Mouse (Mus musculus): ENCODE measurements around the gene Zfp459. TPM values are rescaled to one million over a fixed set of nuclear protein-coding genes. Genes with fewer than 3 reads are reported as not detected.
"Not testable (repeated sequence)": the region's sequence is repeated elsewhere in the genome, so short reads cannot be mapped to it uniquely, and the experiment has no call there.

Zfp459 gene
- total and polyA plus RNA-seq, 3 experiments, result not detected

DNA sequence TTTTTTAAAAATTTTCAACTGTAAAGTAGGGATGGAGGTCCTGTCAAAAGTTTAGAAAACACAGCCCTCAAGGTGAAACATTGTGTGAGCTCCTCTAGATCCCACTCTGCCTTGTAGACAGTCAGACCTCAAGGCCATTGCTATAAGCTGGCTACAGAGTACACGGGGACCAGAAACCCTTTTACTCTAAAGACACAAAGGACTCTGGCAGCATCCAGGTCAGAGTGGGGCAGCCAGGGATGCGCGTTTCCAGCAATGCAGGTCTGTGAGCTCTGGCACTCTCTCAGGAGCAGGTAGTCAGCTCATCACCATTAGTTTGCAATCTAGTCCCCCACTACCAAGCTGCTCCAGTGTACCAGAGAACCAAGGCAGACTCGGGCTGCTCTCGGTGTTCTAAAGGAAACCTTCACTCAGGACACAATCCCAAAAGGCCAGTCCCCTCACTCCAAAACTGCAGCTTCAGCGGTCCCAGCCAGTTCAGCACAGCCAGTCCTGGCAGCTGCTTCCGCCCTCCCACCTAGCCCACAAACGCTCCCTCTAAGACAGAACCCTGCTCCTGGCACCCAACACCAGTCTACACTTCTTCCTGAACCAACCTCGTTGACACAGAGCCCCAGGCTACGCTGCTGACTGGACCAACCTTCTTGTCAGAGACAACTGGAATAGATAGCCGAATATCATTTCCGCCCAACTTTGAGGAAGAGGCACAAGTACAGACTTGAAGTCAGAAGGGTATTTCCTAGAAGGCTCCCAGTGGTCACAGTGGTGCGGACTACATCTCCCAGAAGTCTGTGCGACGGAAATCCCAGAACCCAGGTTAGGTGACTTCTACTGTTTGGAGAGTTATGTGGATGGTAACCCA, 45.9 kb downstream of the Zfp459 start, which contains the start of the genes Gm28041 and Zfp456:
Gene Gm28041 (minus strand): TSS at position 684 of the 862 bp plus-strand sequence.
Gene Zfp456 (minus strand): TSS at position 761 of the 862 bp plus-strand sequence.
- H3K27me3 ChIP-seq (ENCODE audit: control insufficient read depth in 1 of 2, insufficient read depth in 2 of 2, low read length in 2 of 2); H3K9me3 ChIP-seq (replicated peaks; ENCODE audit: insufficient read depth, low read length); H3K79me2 ChIP-seq (ENCODE audit: control insufficient read depth, insufficient read depth, low read length, poor library complexity); H3K4me1 ChIP-seq (ENCODE audit: control insufficient read depth in 1 of 2, insufficient read depth in 2 of 2, low read length in 2 of 2); H3K36me3 ChIP-seq (ENCODE audit: control insufficient read depth in 1 of 2, insufficient read depth in 2 of 2, low read length in 2 of 2): not testable (repeated sequence)
- peak; percentile 93 for DNase-seq (ENCODE audit: low read depth, low spot score)
- peak within 1 kb of the TSS; percentile 75 for H3K9ac ChIP-seq (ENCODE audit: control insufficient read depth, low read depth, low read length, poor library complexity, severe bottlenecking)
- peak; percentile 55 for TF ChIP-seq TCF12 (IDR thresholded peaks at IDR 0.05; ENCODE audit: low read depth, low read length)
- TF ChIP-seq GATA1 (IDR thresholded peaks at IDR 0.05; ENCODE audit: low read depth, low read length), result peak; percentile 64
- peak; percentile 72; the same call in 1 of the 2 replicates for TF ChIP-seq TBP (IDR thresholded peaks at IDR 0.05; ENCODE audit: low read depth, low read length)
- peak; percentile 58 for TF ChIP-seq NELFE (IDR thresholded peaks at IDR 0.05; ENCODE audit: low read depth, low read length)
- TF ChIP-seq ETS1 (IDR thresholded peaks at IDR 0.05; ENCODE audit: low read depth, low read length), result 0 out of 2 replicates have a peak, but pooled peaks have one; percentile 36
- TF ChIP-seq SIN3A (IDR thresholded peaks at IDR 0.05; ENCODE audit: low read length), result peak; percentile 87
- peak; percentile 62; the same call in 1 of the 2 replicates for TF ChIP-seq MXI1 (IDR thresholded peaks at IDR 0.05; ENCODE audit: low read depth, low read length)
- peak in 1 of 2 experiments; percentile 65; a peak in 2 of 4 replicates for TF ChIP-seq POLR2A (IDR thresholded peaks at IDR 0.05; ENCODE audit: control insufficient read depth in 1 of 2, insufficient read depth in 1 of 2, low read depth in 1 of 2, low read length in 2 of 2, poor library complexity in 1 of 2)
- TF ChIP-seq HCFC1 (IDR thresholded peaks at IDR 0.05; ENCODE audit: low read depth, low read length), result peak; percentile 93
- TF ChIP-seq KAT2A (conservative IDR thresholded peaks at IDR 0.05; ENCODE audit: low read depth, low read length), result peak; percentile 73
- TF ChIP-seq NRF1 (IDR thresholded peaks at IDR 0.05; ENCODE audit: insufficient read depth, low read depth, low read length, poor library complexity, severe bottlenecking), result 0 out of 2 replicates have a peak, but pooled peaks have one; percentile 17
- TF ChIP-seq EP300 (IDR thresholded peaks at IDR 0.05; ENCODE audit: low read depth in 1 of 2, low read length in 2 of 2), result 0 out of 4 replicates have a peak, but pooled peaks of 1 of the 2 experiments have one; percentile 35
- peak; percentile 89 for TF ChIP-seq ELF1 (IDR thresholded peaks at IDR 0.05; ENCODE audit: low read depth, low read length)
- TF ChIP-seq MYC (IDR thresholded peaks at IDR 0.05; ENCODE audit: low read depth, low read length), result 0 out of 2 replicates have a peak, but pooled peaks have one; percentile 25
- 0 out of 2 replicates have a peak, but pooled peaks have one; percentile 66 for TF ChIP-seq ZMIZ1 (IDR thresholded peaks at IDR 0.05; ENCODE audit: low read depth, low read length)
- peak within 1 kb of the TSS; percentile 45 to 86 for H3K4me3 ChIP-seq (ENCODE audit: control insufficient read depth in 1 of 2, insufficient read depth in 1 of 2, low read depth in 2 of 2, low read length in 2 of 2)
- peak within 1 kb of the TSS; percentile 73 for H3K27ac ChIP-seq (ENCODE audit: control insufficient read depth, low read depth, low read length)

DNA sequence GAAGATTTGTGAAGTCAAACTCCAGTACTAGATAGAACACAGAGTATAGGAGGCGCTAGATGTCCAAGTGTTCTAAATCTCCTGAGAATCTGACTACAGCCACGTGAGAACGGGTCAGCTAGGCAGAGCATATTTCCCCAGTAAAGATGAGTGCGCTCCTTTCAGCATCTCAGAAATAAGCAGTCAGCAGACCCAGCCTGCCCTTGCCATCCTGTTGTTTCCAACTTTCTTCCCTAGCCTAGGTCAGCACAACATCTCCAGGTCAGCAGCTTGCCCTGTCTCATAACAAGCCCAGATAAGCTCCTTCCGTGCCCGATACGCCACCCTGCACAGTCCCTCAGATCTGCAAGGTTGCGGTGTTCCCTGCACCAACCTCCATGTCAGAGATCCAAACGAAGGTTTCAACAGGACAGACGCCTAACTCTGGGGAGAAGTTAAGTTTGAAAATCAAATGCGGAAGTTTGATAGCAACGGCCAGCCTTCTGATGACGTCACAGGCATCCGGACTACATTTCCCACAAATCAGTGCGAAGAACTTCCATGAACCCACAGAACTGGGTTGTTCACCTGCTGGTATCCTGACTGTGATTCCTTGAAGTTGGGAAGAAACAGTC, 61.0 kb downstream of the Zfp459 start, which contains the start of the genes Gm28044 and Zfp953:
Gene Gm28044 (minus strand): TSS at position 406 of the 614 bp plus-strand sequence.
Gene Zfp953 (minus strand): TSS at position 475 of the 614 bp plus-strand sequence.
- no peaks in the 10 kb centered on the region for H3K79me2 ChIP-seq (ENCODE audit: control insufficient read depth, insufficient read depth, low read length, poor library complexity)
- peak; percentile 94 for DNase-seq (ENCODE audit: low read depth, low spot score)
- peaks cover 0 to 3% of the 10 kb centered on the region in 2 experiments; a peak in 2 of 4 replicates for H3K4me1 ChIP-seq (ENCODE audit: control insufficient read depth in 1 of 2, insufficient read depth in 2 of 2, low read length in 2 of 2)
- no peaks in the 10 kb centered on the region for H3K9me3 ChIP-seq (replicated peaks; ENCODE audit: insufficient read depth, low read length)
- peak within 1 kb of the TSS; percentile 72 for H3K9ac ChIP-seq (ENCODE audit: control insufficient read depth, low read depth, low read length, poor library complexity, severe bottlenecking)
- peak within 1 kb of the TSS; percentile 64 for H3K27ac ChIP-seq (ENCODE audit: control insufficient read depth, low read depth, low read length)
- H3K4me3 ChIP-seq (ENCODE audit: control insufficient read depth in 1 of 2, insufficient read depth in 1 of 2, low read depth in 2 of 2, low read length in 2 of 2), result peak within 1 kb of the TSS; percentile 78 to 82
- peaks cover 0 to 6% of the 10 kb centered on the region in 2 experiments; a peak in 2 of 4 replicates for H3K36me3 ChIP-seq (ENCODE audit: control insufficient read depth in 1 of 2, insufficient read depth in 2 of 2, low read length in 2 of 2)
- H3K27me3 ChIP-seq (ENCODE audit: control insufficient read depth in 1 of 2, insufficient read depth in 2 of 2, low read length in 2 of 2), result no peaks in the 10 kb centered on the region
- peak in 1 of 3 experiments; percentile 15; a peak in 1 of 6 replicates for TF ChIP-seq CTCF (IDR thresholded peaks at IDR 0.05 in 2 of 3, conservative IDR thresholded peaks at IDR 0.05 in 1 of 3; ENCODE audit: control insufficient read depth in 1 of 3, insufficient read depth in 1 of 3, low read depth in 2 of 3, low read length in 3 of 3, poor library complexity in 1 of 3, severe bottlenecking in 1 of 3)
- no peak for TF ChIP-seq GABPA (IDR thresholded peaks at IDR 0.05; ENCODE audit: low read depth, low read length)
- no peak for TF ChIP-seq POLR2AphosphoS5 (IDR thresholded peaks at IDR 0.05; ENCODE audit: borderline replicate concordance, low read depth, low read length)
- TF ChIP-seq JUND (IDR thresholded peaks at IDR 0.05; ENCODE audit: low read depth, low read length), result no peak
- TF ChIP-seq ZMIZ1 (IDR thresholded peaks at IDR 0.05; ENCODE audit: low read depth, low read length), result peak; percentile 47; the same call in 1 of the 2 replicates
- TF ChIP-seq MAX (IDR thresholded peaks at IDR 0.05; ENCODE audit: low read length), result peak; percentile 24; the same call in 1 of the 2 replicates
- TF ChIP-seq TBP (IDR thresholded peaks at IDR 0.05; ENCODE audit: low read depth, low read length), result peak; percentile 87
- peak; percentile 51; the same call in 1 of the 2 replicates for TF ChIP-seq MYC (IDR thresholded peaks at IDR 0.05; ENCODE audit: low read depth, low read length)
- TF ChIP-seq HCFC1 (IDR thresholded peaks at IDR 0.05; ENCODE audit: low read depth, low read length), result peak; percentile 98
- TF ChIP-seq TAL1 (IDR thresholded peaks at IDR 0.05; ENCODE audit: low read length), result no peak
- TF ChIP-seq USF1 (IDR thresholded peaks at IDR 0.05; ENCODE audit: low read depth, low read length), result peak; percentile 43; the same call in 1 of the 2 replicates
- TF ChIP-seq KAT2A (conservative IDR thresholded peaks at IDR 0.05; ENCODE audit: low read depth, low read length), result peak; percentile 83
- TF ChIP-seq GATA1 (IDR thresholded peaks at IDR 0.05; ENCODE audit: low read depth, low read length), result peak; percentile 68
- no peak for TF ChIP-seq CHD1 (IDR thresholded peaks at IDR 0.05; ENCODE audit: low read depth, low read length)
- TF ChIP-seq E2F4 (IDR thresholded peaks at IDR 0.05; ENCODE audit: borderline replicate concordance, low read depth, low read length), result no peak
- TF ChIP-seq UBTF (IDR thresholded peaks at IDR 0.05; ENCODE audit: borderline replicate concordance, insufficient read depth, low read depth, low read length), result no peak
- no peak for TF ChIP-seq ZKSCAN1 (IDR thresholded peaks at IDR 0.05; ENCODE audit: low read depth, low read length)
